Mouse (Mus musculus) B cell, adult 2 months (primary cell): Measurements from ENCODE around the gene Rpp14.

Experiments
- DNase-seq, 2 experiments: peaks; one replicate each; pipeline ENCODE4 v3.0.0; 2022

Gene Rpp14

DNA sequence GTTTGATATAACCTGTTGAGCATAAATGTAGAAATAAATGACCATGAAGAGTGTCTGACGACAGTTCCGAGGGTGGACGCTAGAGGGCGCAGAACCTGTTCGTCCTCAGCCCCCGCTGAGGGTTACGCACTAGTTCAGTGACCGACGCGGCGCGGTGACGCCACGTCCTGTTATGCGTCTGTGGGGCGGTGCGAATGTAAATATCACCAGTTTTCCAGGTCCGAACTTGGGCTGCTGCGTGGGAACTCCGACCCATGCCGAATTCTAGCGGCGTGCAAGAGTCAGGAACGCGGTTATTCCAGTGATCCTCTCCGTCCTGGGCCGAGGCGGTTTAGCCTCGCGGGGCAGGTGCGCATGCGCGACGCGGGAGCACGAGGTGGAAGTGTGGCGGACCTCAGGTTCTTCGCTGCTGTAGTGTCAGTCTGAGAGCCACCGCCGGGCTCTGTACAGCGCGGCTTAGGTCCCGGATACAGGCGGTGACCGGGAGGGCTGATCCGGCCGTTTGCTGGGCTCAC lies at the start of gene Rpp14:
Rpp14 (plus strand) TSS at position 203 of the 515 bp plus-strand sequence.
- peak; percentile 96 for DNase-seq

DNA sequence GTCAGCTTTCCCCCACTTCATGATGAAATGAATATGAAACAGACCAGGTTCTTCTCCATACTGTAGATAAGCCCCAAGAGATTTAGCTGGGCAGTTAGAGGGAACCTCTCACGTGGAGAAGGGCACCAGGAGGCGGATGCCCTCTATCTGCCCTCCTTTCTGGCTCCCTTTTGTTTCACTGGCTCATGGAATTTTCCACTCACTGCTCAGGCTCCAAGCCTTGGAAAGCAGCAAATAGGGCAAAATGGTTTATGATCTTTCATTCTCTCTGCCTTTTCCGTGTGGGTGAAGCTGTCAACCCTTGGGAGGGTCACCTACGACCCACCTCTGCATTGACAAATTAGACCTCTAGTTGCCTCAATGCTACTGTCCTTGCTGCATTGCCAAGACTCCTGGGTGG lies 49.6 kb upstream of the Rpp14 start:
- DNase-seq, result no peak

DNA sequence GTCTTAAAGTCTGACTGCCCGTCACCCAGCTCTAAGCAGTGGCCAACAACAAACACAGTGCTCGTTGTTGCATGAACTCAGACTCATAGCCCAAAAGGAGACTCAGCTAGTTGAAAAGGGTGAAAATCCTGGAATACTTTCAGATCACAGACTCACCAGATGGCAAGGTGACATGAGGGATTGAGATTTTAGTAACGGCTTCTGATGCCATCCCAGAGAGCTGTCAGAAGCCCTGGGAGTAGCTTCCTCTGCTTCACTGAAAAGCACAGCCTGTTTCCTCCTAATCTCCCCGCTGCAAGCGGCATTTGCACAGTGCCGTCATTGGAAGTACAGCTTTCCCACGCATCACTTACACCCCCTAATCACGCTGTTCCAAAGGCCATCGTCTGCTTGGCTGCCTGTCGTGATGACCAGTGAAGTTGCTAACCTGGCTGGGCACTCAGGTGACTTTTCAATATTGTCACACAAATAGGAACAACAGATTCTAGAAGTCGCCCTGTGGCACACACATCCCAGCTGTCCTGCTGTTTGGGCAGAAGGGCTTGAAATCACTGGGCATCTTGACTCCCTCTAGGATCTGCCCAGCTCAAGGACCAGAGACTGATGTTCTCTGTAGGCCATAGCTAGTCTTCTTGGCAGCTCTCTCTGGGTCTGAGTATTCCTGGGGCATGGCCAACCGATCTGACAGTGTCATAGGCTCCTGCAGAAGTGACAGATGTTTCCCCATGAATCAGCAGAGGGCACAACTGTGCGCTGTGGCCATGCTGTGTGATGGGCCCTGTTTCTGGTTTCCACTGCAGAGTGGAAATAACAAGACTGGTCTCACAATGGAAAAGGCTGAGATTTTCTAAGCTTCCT lies 47.9 kb upstream of the Rpp14 start:
- DNase-seq, result no peak

DNA sequence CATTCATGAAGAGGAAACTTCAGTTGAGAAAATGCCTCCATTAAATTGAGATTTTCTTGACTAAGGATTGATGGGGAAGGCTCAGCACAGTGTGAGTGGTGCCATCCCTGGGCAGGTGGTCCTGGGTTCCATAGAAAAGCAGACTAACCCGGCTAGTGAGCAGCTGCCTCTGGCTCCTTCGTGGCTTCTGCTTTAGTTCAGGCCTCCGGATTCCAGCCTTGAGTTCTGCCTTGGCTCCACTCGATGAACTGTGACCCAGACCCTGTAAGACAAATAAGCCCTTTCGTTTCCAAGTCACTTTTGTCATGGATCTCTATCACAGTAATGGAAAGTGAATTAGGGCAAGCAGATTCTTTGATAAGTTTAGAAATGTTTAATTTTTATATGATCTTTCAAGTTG lies 45.6 kb upstream of the Rpp14 start:
- DNase-seq, result no peak

DNA sequence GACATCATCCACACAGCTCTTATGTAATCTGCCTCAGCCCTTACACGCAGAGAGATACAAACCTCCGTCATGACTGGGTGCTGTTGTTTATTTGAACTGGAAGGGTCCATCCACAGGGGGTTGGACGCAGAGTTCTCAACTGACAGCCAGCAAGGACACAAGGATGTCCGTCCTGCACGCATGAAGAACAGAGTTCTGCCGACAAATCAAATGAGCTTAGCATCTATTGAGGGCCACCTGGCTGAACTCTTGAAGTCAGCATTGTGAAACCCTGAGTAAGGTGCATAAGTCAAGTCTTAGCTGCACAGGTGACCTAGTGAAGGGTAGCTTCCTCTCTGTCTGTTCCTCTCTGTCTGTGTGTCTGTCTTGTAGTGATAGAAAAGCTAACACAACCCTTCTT lies 44.2 kb upstream of the Rpp14 start:
- DNase-seq, result no peak

GRCm38 (mm10) chr14:8036406-8036805 lies 43.8 kb upstream of the Rpp14 start:
- no peak for DNase-seq

GRCm38 (mm10) chr14:8038150-8038549 lies 42.0 kb upstream of the Rpp14 start:
- no peak for DNase-seq

GRCm38 (mm10) chr14:8038791-8039448 lies 41.2 kb upstream of the Rpp14 start:
- DNase-seq, result no peak

DNA sequence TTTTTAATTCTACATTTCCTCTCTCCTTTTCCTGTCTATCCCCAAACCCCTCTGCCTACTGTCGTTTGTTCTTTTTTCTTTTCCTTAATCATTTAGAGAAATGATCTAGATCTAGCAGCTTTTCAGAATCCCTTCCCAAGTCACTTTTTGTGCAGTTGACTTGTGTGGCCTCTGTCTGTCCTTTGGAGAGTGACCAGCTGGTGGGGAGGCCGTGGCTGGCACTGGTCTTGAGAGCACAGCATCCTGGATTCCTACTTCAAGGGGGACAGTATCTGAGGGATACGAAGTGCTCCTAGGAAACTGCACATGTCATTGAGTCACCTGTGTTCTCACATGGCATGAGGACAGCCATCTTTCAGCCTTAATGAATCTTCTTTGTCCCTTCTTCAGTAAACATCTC lies 40.0 kb upstream of the Rpp14 start:
- DNase-seq, result no peak

- no peak for DNase-seq
These were observed 39.1 kb upstream of the Rpp14 start for GRCm38 (mm10) chr14:8040911-8041678.

DNA sequence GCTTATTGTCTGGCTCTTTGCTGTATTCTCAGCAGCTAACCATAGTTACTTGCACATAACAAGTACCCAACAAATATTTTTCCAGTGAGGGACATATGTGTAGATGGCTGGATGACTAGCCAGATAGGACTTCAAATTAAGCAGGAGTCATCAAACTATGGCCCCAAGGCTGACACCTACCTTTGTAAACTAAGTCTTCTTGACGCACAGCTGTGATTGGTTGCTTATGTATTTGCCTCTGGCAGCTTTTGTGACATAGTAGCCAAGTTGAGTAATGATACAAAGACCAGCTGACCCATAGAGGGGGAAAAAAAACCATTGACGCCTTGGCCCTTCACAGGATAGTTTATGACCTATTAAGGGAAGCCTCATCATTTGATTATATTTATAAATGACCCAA lies 38.0 kb upstream of the Rpp14 start:
- DNase-seq, result no peak

DNA sequence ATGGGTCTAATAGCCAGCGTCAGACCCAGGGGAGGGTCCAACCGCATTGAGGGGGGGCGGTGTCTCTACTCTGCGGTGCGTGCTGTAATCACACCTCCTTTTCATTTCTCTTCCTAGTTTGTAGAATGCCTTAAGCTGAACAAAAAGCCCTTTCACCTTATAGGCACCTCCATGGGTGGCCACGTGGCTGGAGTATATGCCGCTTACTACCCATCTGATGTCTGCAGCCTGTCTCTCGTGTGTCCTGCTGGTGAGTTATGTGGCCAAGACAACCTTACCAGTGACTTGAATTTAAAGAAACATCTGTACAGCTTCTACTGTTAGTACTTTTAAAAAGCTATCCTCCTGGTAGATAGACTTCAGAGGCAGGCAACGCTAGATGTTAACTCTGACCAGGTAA lies 37.6 kb upstream of the Rpp14 start:
- DNase-seq, result no peak

- peak; percentile 55 to 60 for DNase-seq
These were observed 35.8 kb upstream of the Rpp14 start for GRCm38 (mm10) chr14:8044330-8044729.

GRCm38 (mm10) chr14:8044786-8045185 lies 35.4 kb upstream of the Rpp14 start:
- no peak for DNase-seq

DNA sequence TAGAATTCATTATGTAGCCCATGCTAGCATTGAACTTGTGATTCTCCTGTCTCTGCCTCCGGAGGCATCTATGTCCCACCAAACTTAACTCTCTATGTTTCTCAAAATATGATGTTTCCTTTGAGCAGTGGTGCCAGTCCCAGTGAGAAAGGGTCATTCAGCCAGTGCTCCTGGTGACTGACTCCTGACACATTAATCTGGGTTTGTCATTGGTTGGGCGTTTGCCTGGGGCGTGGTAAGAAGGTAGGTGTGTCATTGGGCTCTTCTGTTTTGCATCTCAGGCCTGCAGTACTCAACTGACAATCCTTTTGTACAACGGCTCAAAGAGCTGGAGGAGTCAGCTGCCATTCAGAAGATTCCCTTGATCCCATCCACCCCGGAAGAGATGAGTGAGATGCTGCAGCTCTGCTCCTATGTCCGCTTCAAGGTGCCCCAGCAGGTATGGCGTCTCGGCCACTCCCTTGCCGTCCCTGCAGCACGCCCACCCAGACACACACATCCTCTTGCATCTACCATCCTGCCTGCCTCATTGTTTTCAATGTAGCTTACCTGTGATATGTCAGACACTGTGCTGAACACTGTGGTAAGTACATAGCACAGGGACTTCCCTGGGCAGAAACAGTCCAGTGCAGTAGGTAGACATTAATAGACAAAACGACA lies 34.9 kb upstream of the Rpp14 start:
- no peak for DNase-seq

DNA sequence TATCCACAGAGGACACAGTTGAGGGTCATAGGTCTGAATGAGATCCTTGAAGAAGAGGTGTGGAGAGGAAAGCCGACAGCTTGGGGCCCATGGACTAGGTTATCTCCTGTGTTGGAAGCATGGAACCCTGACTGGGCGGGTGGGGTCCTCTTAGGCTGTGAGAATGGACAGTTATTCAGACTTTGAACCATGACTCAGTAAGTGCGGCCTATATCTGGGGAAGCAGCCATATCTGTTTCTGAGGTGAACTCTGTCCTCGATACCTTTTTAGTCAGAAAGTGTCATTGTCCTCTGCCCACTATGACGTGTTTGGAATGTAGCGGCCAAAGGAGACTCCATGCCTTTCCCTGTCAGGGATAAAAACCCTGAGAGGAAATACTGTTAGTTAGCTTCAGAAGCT lies 33.3 kb upstream of the Rpp14 start:
- DNase-seq, result no peak

DNA sequence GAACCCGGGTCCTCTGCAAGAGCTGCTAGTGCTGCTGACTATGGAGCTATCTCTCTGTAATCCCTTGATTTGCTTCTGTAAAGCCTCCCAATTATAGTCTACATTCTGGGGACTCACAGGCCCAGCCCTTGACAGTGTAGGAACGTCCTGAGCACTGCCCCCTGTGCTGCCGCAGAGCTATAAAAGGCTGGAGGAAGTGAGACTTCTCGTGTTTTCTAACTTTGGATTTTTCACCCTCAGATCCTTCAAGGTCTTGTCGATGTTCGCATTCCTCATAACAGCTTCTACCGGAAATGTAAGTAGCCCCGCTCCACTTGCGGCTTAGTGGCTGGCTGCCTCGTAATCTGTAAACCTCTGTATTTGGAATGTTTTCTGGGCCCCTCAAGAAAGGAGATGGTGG lies 30.8 kb upstream of the Rpp14 start:
- no peak for DNase-seq

GRCm38 (mm10) chr14:8051869-8052268 lies 28.3 kb upstream of the Rpp14 start:
- no peak for DNase-seq

GRCm38 (mm10) chr14:8052661-8053060 lies 27.5 kb upstream of the Rpp14 start:
- no peak for DNase-seq

GRCm38 (mm10) chr14:8054310-8055102 lies 25.7 kb upstream of the Rpp14 start:
- no peak for DNase-seq

GRCm38 (mm10) chr14:8056076-8056475 lies 24.1 kb upstream of the Rpp14 start:
- no peak for DNase-seq

DNA sequence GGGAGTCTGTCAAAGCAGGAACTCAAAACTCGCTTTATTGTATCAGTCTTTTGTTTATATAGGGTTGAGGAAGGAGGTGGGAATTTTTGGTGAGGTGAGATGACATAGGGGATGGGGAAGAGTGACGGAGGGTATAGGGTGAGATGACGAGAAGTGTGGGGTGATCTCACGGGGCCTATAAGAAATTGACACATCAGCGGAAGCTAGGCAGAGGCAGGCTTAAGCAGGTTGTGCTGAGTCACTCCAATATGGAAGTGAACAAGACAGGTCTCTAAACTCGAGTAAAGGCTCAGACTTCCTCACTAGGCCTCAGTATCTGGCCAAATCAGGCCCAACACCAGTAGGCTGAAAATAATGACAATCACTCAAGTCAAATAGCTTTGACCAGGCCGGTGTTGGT lies 20.2 kb upstream of the Rpp14 start:
- no peak for DNase-seq
